Mouse (Mus musculus): Measurements from ENCODE around the gene Clmp. TPM values are rescaled to one million over a fixed set of nuclear protein-coding genes. Genes with fewer than 3 reads are reported as not detected.
"Not testable (repeated sequence)": the region's sequence is repeated elsewhere in the genome, so short reads cannot be mapped to it uniquely, and the experiment has no call there.

The Clmp gene
- total RNA-seq, 2 experiments from 2014 or later: 8.5 to 9.0 TPM

- peak; percentile 72 for DNase-seq
Observed at GRCm38 (mm10) chr9:40730701-40731590, 45.2 kb downstream of the Clmp start.

- DNase-seq: no peak
Observed at GRCm38 (mm10) chr9:40731591-40732048, 45.9 kb downstream of the Clmp start.

DNA sequence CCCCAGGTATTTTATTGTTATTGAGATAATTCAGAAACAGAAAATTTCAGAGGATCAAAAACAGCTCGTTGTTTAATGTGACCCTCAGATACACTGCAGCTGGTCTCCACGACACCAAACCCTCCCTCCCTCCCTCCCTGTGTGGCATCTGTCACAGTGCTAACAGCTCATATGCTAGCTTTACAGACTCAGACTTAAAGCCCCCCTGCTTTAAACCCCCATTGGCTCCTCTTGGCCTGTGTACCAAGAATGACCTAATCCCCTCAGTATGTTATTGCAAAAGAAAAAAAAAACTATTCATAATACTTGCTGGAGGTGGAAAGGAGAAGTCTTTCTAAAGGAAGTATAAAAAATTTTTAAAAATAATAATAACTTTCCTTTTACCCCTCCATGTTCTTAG, 46.5 kb downstream of the Clmp start:
- no peak for DNase-seq

DNA sequence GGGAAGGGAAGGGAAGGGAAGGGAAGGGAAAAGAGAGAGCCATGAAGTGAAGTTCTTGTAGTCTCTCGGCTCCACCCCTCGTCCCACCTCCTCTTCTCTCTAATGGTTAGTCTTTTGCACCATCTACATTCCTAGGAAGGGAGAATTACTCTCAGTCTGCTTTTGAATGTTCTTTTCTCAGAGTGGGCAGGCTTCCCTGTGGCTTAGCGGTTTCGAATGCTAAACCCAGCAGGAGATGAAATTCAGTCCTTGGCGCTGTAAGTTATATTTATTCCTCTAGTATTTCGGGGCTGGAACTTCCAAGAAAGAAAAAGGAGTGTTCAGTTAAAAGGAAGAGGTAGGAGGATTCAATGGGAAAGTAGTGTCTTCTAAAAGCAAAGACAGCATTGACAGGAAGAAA, 51.4 kb downstream of the Clmp start:
- no peak for DNase-seq

DNA sequence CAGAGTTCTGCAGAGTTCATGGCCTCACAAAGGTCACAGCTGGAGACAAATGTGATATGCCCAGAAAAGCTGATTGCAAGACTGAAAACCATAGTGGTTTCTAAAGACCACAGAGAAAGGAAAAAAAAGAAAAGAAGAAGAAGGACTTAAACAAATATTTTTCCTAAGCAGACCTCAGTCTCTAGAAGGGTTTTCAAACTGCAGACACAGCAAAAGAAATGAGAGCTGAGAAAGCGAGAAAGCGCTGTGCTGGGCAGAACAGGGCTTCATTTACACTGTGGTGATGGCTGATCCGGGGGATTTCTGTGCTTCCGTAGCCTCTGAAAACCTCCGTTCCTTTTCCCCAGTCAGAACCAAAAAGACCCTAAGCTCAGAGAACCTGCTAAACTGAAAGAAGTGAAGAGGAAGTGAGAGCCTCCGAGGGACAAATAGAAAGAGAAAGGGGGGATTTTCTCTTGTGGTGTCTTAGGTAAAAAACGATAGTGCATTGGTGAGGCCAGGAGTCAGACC, 57.8 kb downstream of the Clmp start:
- DNase-seq: no peak

- DNase-seq: no peak
Observed at GRCm38 (mm10) chr9:40744233-40744632, 58.5 kb downstream of the Clmp start.

DNA sequence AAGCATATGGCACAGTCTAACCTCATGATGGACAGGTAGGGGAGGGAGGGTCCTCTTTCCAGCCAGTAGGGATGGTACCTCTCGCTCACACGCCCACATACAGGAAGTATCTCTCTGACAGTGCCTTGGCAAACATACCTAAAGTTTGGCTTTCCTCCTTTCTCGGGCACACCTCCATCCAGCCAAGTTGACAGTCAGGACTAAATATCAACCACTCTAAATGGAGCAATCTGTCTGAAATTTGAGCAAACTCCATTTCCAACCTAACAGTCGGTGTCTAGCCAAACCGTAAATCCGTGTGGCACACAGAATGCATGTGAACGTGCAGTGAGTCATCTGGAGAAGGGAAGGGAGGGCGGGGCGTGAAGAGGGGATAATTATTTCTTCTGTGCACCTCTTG, 61.0 kb downstream of the Clmp start:
- no peak for DNase-seq

DNA sequence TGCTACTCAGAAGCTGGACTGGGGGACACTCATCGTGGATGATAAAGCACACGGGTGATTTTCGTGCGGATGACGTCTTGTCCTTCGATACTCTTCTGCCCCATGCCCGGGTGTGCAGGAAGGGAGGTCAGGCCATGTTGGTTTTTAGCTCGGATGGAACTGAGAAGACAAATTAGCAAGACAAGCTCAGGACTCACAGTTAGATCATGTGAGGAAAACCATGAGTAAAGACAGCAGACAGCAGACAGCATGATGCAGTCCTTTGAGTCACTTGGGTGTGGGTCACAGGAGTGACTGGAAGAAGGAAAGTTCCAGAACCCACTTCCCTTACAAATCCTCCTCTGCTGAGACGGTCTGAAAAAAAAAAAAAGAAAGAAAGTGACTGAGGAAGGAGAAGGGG, 61.5 kb downstream of the Clmp start:
- no peak for DNase-seq

GRCm38 (mm10) chr9:40749832-40750620, 64.3 kb downstream of the Clmp start:
- DNase-seq: peak; percentile 25

DNA sequence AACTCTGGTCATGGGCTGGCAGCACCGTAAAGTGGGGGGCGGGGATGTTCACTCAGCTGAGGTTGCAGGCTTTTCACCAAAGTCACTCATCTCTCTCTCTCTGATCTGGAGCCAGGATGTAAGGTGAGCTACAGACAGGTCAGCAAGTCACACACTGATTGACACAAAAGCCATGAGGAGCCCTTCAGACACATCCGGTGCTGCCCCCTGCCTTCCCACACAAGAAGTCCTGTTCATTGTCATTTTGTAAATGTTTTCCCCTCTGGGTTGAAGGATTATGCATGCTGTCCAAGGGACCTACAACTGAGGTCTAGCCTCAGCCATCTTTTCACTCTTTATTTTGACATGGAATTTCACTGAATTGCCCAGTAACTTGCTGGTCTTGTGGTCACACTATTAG, 66.0 kb downstream of the Clmp start:
- no peak for DNase-seq

GRCm38 (mm10) chr9:40756401-40756800, 70.6 kb downstream of the Clmp start:
- peak; percentile 58 for DNase-seq

GRCm38 (mm10) chr9:40757105-40757626, 71.4 kb downstream of the Clmp start:
- DNase-seq: peak; percentile 67

GRCm38 (mm10) chr9:40757685-40758270, 72.0 kb downstream of the Clmp start:
- peak; percentile 74 for DNase-seq

- no peak for DNase-seq
Observed at GRCm38 (mm10) chr9:40762354-40762753, 76.6 kb downstream of the Clmp start.

GRCm38 (mm10) chr9:40764887-40765580, 79.3 kb downstream of the Clmp start:
- DNase-seq: no peak

DNA sequence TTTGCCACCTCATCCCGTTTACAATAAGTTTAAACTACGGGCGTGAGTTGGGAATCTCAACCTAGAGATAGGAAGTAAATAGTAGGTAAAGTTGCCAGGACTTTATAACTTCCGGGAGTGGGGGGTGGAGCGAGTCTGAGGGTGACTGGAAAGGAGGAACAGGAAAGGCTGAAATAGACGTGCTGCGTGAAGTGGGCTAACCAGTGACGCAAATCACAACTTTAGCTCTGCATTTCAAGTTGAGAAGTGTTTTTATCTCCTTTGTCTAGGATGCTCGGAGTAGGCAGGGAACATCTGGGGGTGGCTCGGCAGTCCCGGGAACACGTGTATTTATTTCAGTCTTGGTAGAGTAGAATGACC, 79.8 kb downstream of the Clmp start:
- peak; percentile 25 for DNase-seq

DNA sequence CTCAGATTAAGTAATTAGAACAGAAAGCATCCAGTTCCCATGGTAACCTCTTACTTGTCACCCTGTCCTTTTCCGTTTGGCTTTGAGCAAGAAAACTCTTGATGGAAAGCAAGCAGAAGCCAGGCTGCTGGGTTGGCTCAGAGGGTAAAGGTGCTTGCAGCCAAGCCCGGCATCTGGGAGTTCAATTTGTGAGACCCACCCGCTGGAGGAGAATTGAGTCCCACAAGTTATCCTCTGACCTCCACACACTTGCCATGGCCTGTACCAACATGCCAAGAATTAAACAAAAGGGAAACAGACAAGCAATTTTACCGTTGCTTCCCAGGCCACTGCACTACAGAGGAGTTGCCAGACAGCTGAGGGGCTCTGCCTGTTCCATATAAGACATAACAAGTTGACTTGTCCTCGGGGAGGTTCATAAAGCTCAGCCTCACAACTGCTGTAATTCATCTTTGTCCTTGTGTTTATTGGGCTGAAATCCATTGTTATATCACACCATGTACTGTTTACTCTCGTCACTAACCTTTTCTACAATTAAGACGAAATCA, 80.4 kb downstream of the Clmp start:
- no peak for DNase-seq

DNA sequence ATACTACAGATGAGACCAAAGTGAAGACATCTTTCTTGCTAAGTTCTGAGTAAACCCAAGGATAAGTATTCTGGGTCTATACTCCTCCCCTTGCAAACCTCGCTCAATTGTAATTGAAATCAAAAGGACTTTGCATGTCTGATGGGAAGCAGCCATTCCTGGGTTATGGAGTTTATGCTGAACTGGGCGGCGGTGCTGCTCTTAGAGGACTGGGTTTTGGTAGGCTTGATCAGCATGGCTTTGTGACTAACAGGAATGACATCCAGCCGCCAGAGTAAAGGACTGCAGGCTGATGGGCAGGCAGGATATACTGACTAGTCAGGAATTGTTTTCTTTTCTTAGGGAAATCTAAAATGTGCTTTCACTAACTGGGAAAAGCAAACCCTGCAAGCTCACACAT, 82.2 kb downstream of the Clmp start:
- DNase-seq: no peak

DNA sequence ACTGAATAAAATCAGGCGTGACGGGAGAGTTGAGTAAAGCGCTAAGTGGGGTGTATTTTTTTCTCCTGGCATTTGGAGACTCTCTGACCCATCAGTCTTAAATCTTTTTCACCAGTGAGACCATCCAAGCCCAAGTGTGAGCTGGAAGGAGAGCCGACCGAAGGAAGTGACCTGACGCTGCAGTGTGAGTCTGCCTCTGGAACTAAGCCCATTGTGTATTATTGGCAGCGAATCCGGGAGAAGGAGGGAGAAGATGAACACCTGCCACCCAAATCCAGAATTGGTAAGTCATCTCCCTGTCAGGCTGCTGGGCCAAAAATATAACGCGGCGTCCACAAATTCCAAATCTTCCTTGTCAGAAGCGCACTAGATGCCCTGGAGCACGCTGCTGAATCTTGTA, 86.5 kb downstream of the Clmp start:
- DNase-seq: no peak

DNA sequence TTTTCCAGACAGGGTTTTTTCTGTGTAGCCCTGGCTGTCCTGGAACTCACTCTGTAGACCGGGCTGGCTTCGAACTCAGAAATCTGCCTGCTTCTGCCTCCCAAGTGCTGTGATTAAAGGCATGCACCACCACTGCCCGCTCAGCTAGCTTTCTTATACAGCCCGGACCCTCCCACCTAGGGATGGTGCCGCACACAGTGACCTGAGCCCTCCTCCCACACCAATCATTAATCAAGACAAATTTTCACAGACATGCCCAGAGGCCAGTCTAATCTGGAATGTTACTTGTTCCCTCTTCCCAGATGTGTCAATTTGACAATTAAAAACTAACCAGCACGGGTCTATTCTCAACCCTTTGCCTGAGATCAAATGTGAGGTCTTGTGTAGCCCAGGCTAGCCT, 87.4 kb downstream of the Clmp start:
- DNase-seq: not testable (repeated sequence)

- DNase-seq: no peak
Observed at GRCm38 (mm10) chr9:40773869-40774268, 88.1 kb downstream of the Clmp start.

DNA sequence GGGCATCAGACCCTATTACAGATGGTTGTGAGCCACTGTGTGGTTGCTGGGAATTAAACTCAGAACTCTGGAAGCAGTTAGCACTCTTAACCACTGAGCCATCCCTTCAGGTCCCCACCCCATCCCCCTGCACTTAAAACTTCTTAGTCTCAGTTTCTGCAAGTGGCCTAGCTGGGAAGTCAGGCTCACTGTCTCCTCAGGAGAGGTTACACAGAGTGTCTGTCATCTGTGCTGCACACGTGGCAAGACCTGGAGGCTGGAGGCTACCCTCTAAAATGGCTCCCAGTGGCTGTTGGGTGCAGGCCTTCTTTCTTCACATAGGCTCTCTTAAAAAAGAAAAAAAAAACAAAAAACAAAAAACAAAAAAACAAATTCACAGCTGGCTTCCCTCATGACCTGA, 90.3 kb downstream of the Clmp start:
- DNase-seq: no peak

Measured in adrenal gland, postnatal 10 days (tissue).